Mouse (Mus musculus) forebrain, embryonic 14.5 days (tissue): Measurements from ENCODE around the gene Ccl24. TPM values are rescaled to one million over a fixed set of nuclear protein-coding genes. Genes with fewer than 3 reads are reported as not detected.
"Not testable (repeated sequence)": the region's sequence is repeated elsewhere in the genome, so short reads cannot be mapped to it uniquely, and the experiment has no call there.

Source experiments
- ATAC-seq: fragments of 200-750 bp; cut with Nextera tagmentation; 2 replicates; pipeline ENCODE4 v1.8.0; 2017; ENCODE audit warnings: mild to moderate bottlenecking, moderate library complexity
- DNase-seq: peaks from one replicate; pipeline ENCODE4 v3.0.0-alpha.2; 2015; ENCODE audit warnings: low spot score
- H3K27ac ChIP-seq: fragments of 300-500 bp; sonication (generic); 2 replicates; pipeline ENCODE4 v1.5.1; 2014; ENCODE audit warnings: low read depth, mild to moderate bottlenecking, control low read depth, low read length, moderate library complexity
- H3K27me3 ChIP-seq: fragments of 300-500 bp; sonication (generic); replicated peaks from 2 replicates; pipeline ENCODE4 v1.6.1; 2014; ENCODE audit warnings: low read length, control low read depth, mixed read lengths; ENCODE audit not compliant: control insufficient read depth, insufficient read depth
- H3K36me3 ChIP-seq: fragments of 300-500 bp; sonication (generic); 2 replicates; pipeline ENCODE4 v1.6.1; 2014; ENCODE audit warnings: low read length, control low read depth; ENCODE audit not compliant: control insufficient read depth, insufficient read depth
- H3K4me1 ChIP-seq: fragments of 300-500 bp; sonication (generic); 2 replicates; pipeline ENCODE4 v1.6.1; 2014; ENCODE audit warnings: antibody characterized with exemption, low read length, control low read depth; ENCODE audit not compliant: control insufficient read depth, insufficient read depth
- H3K4me2 ChIP-seq: fragments of 300-500 bp; sonication (generic); 2 replicates; pipeline ENCODE4 v1.6.1; 2014; ENCODE audit warnings: mild to moderate bottlenecking, control low read depth, low read length
- H3K4me3 ChIP-seq: fragments of 300-500 bp; sonication (generic); 2 replicates; pipeline ENCODE4 v1.5.1; 2014; ENCODE audit warnings: low read depth, low read length, control low read depth
- H3K9ac ChIP-seq: fragments of 300-500 bp; sonication (generic); 2 replicates; pipeline ENCODE4 v1.6.1; 2014; ENCODE audit warnings: mild to moderate bottlenecking, low read length, control low read depth, moderate library complexity
- H3K9me3 ChIP-seq: fragments of 300-500 bp; sonication (generic); replicated peaks from 2 replicates; pipeline ENCODE4 v1.6.1; 2016; ENCODE audit warnings: low read length, control low read depth, mixed read lengths; ENCODE audit not compliant: control insufficient read depth
- WGBS: fragments of 180-500 bp; shearing (Covaris S2); extraction: QIAGEN DNeasy Blood & Tissue Kit; methylation state at CpG from one replicate; pipeline ENCODE4 v1.1.7; 2014; 5-methylcytosine and 5-hydroxymethylcytosine counted together
- polyA plus RNA-seq: library from polyadenylated mRNA; unstranded; fragments of >200 nt; fragmentation: Nextera tagmentation; extraction: Ambion mirVana; gene quantifications from 2 replicates; pipeline ENCODE4 v1.2.1, GENCODE M21; 2014

Gene Ccl24
- polyA plus RNA-seq: 1.0 and 1.9 TPM in 2 replicates

DNA sequence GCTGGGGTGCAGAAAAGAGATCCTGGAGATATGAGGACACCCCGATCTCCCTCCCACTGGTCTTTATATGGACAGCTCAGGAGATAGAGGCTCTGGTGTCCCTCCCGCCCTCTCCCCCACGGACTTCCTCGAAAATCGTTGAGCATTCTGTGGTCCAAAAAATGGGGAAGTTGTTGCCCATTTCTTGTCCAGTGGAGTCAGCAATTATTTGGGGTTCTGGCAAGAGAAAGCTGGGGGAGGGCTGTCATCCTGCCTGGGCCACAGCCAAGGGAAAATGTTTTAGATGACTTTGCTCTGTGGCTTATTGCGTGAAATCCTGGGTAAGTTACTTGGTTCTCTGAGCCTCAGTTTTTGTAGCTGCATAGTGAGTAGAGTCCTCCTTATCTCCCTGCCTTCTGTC lies at the start of gene Ccl24:
Gene Ccl24, minus strand, starts transcription at position 44 of the 400 bp plus-strand sequence.
- H3K36me3 ChIP-seq: no peaks in the 10 kb centered on the region
- DNase-seq (no peak), ATAC-seq (no peak)
- no peaks in the 10 kb centered on the region for H3K4me1 ChIP-seq
- no peak within 1 kb of the TSS for H3K4me3 ChIP-seq
- H3K9me3 ChIP-seq: no peaks in the 10 kb centered on the region
- no peak within 1 kb of the TSS for H3K9ac ChIP-seq
- no peaks in the 10 kb centered on the region for H3K27me3 ChIP-seq
- WGBS: 92% methylated on average over 6 of the region's 6 CpGs
- no peak within 1 kb of the TSS for H3K27ac ChIP-seq
- H3K4me2 ChIP-seq: no peak within 1 kb of the TSS

DNA sequence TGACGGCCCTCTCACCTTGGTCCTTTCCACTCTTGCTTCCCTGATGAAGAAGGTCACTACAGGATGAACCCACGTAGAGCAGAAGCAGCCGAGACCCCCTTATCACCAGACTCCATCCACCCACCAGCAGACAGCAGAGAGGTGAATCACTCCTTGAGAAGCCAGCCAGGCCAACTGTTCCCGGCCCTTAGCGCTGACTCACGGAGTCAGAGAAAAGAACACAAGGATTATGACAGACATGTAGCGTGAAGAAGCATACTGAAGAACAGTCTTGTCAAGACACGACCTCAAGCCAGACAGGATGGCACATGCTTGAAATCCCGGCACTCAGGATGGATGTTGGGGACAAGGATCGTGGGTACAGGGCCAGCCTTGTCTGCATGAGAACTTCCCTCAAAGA lies 48.9 kb upstream of the Ccl24 start:
- no peak overlapping the region for H3K4me3 ChIP-seq
- H3K4me1 ChIP-seq: no peaks in the 10 kb centered on the region
- no peaks in the 10 kb centered on the region for H3K9me3 ChIP-seq
- no peak for ATAC-seq
- no peak overlapping the region for H3K27ac ChIP-seq
- no peaks in the 10 kb centered on the region for H3K36me3 ChIP-seq
- H3K27me3 ChIP-seq: no peaks in the 10 kb centered on the region
- DNase-seq: no peak
- no peak overlapping the region for H3K4me2 ChIP-seq
- WGBS: 86% methylated on average over 10 of the region's 10 CpGs
- no peak overlapping the region for H3K9ac ChIP-seq

DNA sequence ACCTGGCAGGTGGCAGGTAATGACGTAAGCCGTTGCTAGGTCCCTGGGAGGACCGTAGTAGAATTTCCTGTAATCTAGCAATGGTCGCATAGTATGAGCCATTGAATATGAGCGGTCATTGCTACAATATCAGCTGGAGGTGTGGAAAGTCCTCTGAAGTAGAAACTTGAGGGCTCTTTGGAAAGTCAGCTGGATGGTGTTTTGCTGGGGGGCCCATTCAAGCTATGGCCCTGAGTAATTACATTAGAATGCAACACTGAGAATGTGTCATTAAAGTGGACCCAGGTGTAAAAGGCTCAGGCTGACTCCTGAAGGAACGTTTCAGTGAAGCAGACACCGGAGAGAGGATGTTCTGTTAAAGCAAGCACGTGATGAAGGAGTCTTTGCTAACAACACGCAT lies 47.7 kb upstream of the Ccl24 start:
- DNase-seq (no peak), ATAC-seq (no peak)
- no peaks in the 10 kb centered on the region for H3K4me1 ChIP-seq
- no peak overlapping the region for H3K9ac ChIP-seq
- WGBS: 87% methylated on average over 9 of the region's 9 CpGs
- no peak overlapping the region for H3K27ac ChIP-seq
- no peaks in the 10 kb centered on the region for H3K27me3 ChIP-seq
- no peak overlapping the region for H3K4me2 ChIP-seq
- H3K4me3 ChIP-seq: no peak overlapping the region
- no peaks in the 10 kb centered on the region for H3K9me3 ChIP-seq
- no peaks in the 10 kb centered on the region for H3K36me3 ChIP-seq

DNA sequence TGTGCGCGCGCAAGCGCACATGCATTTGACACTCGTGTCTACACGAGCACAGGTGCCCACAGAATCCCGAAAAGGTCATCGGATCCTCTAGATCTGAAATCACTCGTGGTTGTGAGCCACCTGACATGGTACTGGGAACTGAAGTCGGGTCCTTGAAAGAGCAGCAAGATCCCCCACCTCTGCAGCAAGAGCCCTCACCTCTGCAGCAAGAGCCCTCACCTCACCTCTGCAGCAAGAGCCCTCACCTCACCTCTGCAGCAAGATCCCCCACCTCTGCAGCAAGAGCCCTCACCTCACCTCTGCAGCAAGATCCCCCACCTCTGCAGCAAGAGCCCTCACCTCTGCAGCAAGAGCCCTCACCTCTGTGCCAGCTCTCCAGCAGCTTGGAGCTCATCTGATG lies 46.9 kb upstream of the Ccl24 start:
- not testable (repeated sequence) for H3K27ac ChIP-seq, H3K36me3 ChIP-seq, ATAC-seq, H3K9me3 ChIP-seq, H3K27me3 ChIP-seq, H3K9ac ChIP-seq, DNase-seq, H3K4me1 ChIP-seq, H3K4me3 ChIP-seq, H3K4me2 ChIP-seq
- WGBS: 89% methylated on average over 10 of the region's 10 CpGs

DNA sequence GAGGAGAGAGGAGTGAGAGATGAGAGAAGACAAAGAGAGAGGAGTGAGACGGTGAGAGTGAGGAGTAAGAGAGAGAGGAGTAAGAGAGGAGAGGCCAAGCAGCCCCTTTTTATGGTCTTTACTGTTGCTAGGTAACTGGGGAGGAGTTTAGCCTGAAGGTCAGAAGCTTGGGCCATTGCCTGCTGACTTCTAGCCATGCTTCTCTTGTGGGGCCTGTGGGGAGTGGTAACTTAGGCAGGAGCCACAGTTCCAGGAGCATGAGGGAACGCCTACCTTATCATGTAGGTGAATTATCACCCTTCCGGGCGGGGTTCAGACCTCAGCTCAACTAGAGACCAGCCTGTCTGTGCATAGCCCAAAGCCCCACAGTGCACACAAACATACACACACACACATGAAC lies 36.9 kb upstream of the Ccl24 start:
- H3K36me3 ChIP-seq: no peaks in the 10 kb centered on the region
- 84% methylated on average over 4 of the region's 4 CpGs for WGBS
- no peak overlapping the region for H3K9ac ChIP-seq
- no peak for DNase-seq
- H3K4me2 ChIP-seq: no peak overlapping the region
- no peak overlapping the region for H3K27ac ChIP-seq
- H3K27me3 ChIP-seq: no peaks in the 10 kb centered on the region
- no peaks in the 10 kb centered on the region; the same call in 1 of the 2 replicates for H3K9me3 ChIP-seq
- ATAC-seq: no peak
- H3K4me3 ChIP-seq: no peak overlapping the region
- H3K4me1 ChIP-seq: no peaks in the 10 kb centered on the region

DNA sequence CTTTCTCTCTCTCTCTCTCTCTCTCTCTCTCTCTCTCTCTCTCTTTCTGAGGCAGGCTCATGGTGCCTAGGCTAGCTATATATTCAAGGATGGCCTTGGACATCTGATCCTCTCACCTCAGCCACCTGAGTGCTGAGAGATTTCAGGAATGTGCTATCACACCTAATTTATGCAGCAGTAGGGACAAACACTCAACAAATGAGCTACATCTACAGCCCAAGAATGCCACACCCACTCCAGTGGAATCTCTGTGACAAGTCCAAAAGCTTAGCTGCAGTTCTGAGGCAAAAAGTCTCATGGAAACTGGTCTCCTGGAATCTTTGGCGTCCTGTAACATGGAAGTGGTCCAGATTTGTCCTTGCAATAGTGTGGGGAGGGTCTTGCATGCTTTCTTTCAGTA lies 34.7 kb upstream of the Ccl24 start:
- H3K4me3 ChIP-seq: no peak overlapping the region
- H3K27me3 ChIP-seq: no peaks in the 10 kb centered on the region
- H3K4me1 ChIP-seq: no peaks in the 10 kb centered on the region
- no peak overlapping the region for H3K27ac ChIP-seq
- 61% methylated on average over 1 of the region's 1 CpGs for WGBS
- no peak for DNase-seq
- peaks cover 5% of the 10 kb centered on the region; the same call in 1 of the 2 replicates for H3K9me3 ChIP-seq
- no peak overlapping the region for H3K9ac ChIP-seq
- ATAC-seq: no peak
- H3K36me3 ChIP-seq: no peaks in the 10 kb centered on the region
- no peak overlapping the region for H3K4me2 ChIP-seq

DNA sequence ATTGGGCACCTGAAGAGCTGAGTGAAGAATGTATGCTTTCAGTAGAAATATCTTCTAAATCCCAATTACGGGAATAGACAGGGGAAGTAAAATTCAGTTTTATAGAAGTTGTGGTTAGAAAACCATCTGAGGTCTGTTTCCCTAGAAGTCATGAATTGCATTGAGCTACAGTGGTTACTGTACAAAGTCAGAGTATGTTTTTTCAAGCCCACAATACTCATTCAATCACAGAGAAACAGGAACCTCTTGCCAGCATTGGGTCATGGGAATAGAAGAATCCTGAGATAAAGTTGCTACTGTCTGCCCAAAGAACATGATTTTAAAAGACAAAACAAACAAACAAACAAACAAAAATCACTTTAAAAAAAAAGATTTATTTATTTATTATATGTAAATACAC lies 33.9 kb upstream of the Ccl24 start:
- H3K36me3 ChIP-seq, H3K27me3 ChIP-seq, ATAC-seq, DNase-seq, H3K4me1 ChIP-seq, H3K4me2 ChIP-seq, H3K27ac ChIP-seq, H3K9me3 ChIP-seq, H3K4me3 ChIP-seq, H3K9ac ChIP-seq: not testable (repeated sequence)
- WGBS: no CpG with 5 or more reads among the region's 1 CpGs

DNA sequence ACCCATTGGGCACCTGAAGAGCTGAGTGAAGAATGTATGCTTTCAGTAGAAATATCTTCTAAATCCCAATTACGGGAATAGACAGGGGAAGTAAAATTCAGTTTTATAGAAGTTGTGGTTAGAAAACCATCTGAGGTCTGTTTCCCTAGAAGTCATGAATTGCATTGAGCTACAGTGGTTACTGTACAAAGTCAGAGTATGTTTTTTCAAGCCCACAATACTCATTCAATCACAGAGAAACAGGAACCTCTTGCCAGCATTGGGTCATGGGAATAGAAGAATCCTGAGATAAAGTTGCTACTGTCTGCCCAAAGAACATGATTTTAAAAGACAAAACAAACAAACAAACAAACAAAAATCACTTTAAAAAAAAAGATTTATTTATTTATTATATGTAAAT lies 31.8 kb upstream of the Ccl24 start:
- not testable (repeated sequence) for H3K9ac ChIP-seq, DNase-seq, H3K4me3 ChIP-seq, H3K27ac ChIP-seq, H3K27me3 ChIP-seq, H3K9me3 ChIP-seq, H3K4me2 ChIP-seq, ATAC-seq, H3K36me3 ChIP-seq, H3K4me1 ChIP-seq
- WGBS: no CpG with 5 or more reads among the region's 1 CpGs

DNA sequence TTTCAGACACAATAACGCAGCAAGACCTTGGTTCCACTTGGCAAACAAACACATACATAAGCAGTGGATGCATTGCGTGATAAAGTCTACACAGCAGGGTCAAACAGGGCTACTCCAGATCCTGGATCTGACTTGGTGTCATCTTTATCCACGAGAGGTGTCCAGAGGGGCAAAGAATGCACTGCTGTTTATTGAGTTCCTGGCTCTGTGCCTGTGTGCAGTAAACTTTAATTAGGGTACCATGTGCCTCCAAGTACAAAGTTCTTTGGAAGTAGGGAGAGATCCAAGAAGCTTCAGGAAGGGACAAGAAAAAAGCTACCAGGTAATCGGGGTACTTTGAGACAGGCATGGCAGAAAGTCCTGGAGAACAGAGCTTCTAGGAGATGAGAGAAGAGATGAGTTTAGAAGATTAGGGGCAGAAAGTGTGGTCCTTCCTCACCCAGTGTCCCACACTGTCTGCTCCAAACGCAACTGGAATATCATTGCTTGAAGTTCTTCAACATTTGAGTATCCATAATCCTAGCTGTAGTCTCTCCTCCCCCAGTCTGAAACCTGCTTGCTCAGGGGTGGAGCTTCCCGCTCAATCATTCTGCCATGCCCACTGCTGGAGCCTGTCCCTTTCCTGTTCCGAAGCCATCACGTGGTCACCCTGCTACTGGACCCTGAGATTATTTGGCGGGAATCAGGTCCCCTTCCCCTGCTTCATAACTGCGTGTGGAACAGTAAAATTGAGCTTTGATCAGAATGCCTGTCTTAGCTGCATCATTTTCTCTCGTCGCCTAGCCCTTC lies 17.3 kb upstream of the Ccl24 start:
- 76% methylated on average over 10 of the region's 12 CpGs for WGBS
- Histone ChIP-seq H3K36me3 (no peaks in the 10 kb centered on the region), H3K27ac (no peak overlapping the region), H3K9me3 (0 out of 2 replicates have a peak, but pooled peaks cover 3% of the 10 kb centered on the region), H3K4me2 (no peak overlapping the region), H3K27me3 (no peaks in the 10 kb centered on the region), H3K9ac (no peak overlapping the region), H3K4me3 (no peak overlapping the region), H3K4me1 (no peaks in the 10 kb centered on the region)
- DNase-seq (no peak), ATAC-seq (no peak)
